Mouse (Mus musculus): Measurements from ENCODE around the gene Gm10840.

DNA sequence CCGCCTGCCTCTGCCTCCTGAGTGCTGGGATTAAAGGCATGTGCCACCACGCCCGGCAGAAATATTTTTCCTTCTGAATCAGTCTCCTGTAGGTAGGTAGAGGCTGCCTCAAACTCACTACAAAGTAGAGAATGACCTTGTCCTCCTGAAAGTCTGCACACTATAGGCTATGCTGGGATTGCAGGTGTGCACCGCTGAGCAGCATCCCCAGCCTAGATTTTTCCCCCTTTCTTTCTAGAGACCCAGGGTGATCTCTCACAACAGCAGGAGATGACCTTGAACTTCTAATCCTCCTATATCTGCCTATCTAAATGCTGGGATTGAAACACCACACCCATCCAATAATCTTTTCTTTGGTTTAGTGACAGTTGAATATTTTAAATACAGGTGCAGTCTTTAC is 26.7 kb downstream of the Gm10840 start:
- TF ChIP-seq CTCF (IDR thresholded peaks at IDR 0.05; ENCODE audit: extremely low read depth, insufficient read length, insufficient replicate concordance, low read depth, low read length) (no peak), POLR2A (IDR thresholded peaks at IDR 0.05; ENCODE audit: low read depth, low read length) (no peak)

Measured in small intestine, adult 2 months (tissue).